Mouse (Mus musculus) CH12.LX (cell line): ENCODE measurements around the gene B3gnt8. TPM values are rescaled to one million over a fixed set of nuclear protein-coding genes. Genes with fewer than 3 reads are reported as not detected.

Experiments
- DNase-seq: peaks from one replicate; pipeline ENCODE4 v3.0.0-alpha.2; 2013; ENCODE audit errors: extremely low read depth
- H3K27ac ChIP-seq: 2 replicates; pipeline ENCODE4 v1.5.1; 2012; ENCODE audit warnings: low read depth, mild to moderate bottlenecking, control low read depth, moderate library complexity; ENCODE audit not compliant: insufficient read depth
- H3K27me3 ChIP-seq: replicated peaks from 2 replicates; pipeline ENCODE3; 2012; ENCODE audit warnings: inconsistent platforms
- H3K36me3 ChIP-seq, 2 experiments: replicated peaks in 1 of 2; 2 replicates each; pipeline versions ENCODE3 to v1.6.1; 2012; ENCODE audit warnings: inconsistent platforms in 1 of 2, low read length in 1 of 2, mild to moderate bottlenecking in 1 of 2, mixed read lengths in 1 of 2, moderate library complexity in 1 of 2; ENCODE audit not compliant: control insufficient read depth in 1 of 2, insufficient read depth in 1 of 2
- H3K4me1 ChIP-seq, 2 experiments: 2 replicates each; pipeline ENCODE4 v1.6.1; 2012; ENCODE audit warnings: inconsistent platforms in 1 of 2, moderate library complexity in 1 of 2; ENCODE audit not compliant: insufficient read depth in 2 of 2, control insufficient read depth in 1 of 2
- H3K4me2 ChIP-seq: 2 replicates; pipeline ENCODE4 v1.6.1; 2012; ENCODE audit warnings: low read depth, mild to moderate bottlenecking, control low read depth; ENCODE audit not compliant: poor library complexity, insufficient read depth, severe bottlenecking
- H3K4me3 ChIP-seq, 3 experiments: fragments of 150-350 bp in 1 of 3; sonication (generic) in 1 of 3; replicated peaks in 1 of 3; 2 replicates each; pipeline versions ENCODE3 to v1.5.1; 2011 to 2012; ENCODE audit warnings: low read depth in 2 of 3, low read length in 2 of 3, mild to moderate bottlenecking in 2 of 3, moderate library complexity in 2 of 3, control low read depth in 1 of 3, improper control_type of control experiment in 1 of 3, inconsistent platforms in 1 of 3, mixed read lengths in 1 of 3; ENCODE audit not compliant: poor library complexity in 1 of 3
- H3K79me2 ChIP-seq: replicated peaks from 2 replicates; pipeline ENCODE4 v1.6.1; 2012; ENCODE audit warnings: mild to moderate bottlenecking, moderate library complexity; ENCODE audit not compliant: control insufficient read depth, poor library complexity, insufficient read depth, severe bottlenecking; ENCODE audit errors: extremely low read depth
- H3K9ac ChIP-seq: 2 replicates; pipeline ENCODE4 v1.6.1; 2012; ENCODE audit warnings: low read depth, mild to moderate bottlenecking, control low read depth, moderate library complexity; ENCODE audit not compliant: insufficient read depth
- H3K9me3 ChIP-seq: replicated peaks from 2 replicates; pipeline ENCODE3; 2012; ENCODE audit warnings: low read length, inconsistent platforms, mixed read lengths
- BHLHE40 ChIP-seq: IDR thresholded peaks from 2 replicates; pipeline ENCODE4 v1.6.1; 2011; ENCODE audit warnings: mild to moderate bottlenecking, low read depth, low read length, improper control_type of control experiment
- CTCF ChIP-seq, 2 experiments: IDR thresholded peaks in 1 of 2; conservative IDR thresholded peaks in 1 of 2; 2 replicates each; pipeline ENCODE4 v1.5.1; 2011 to 2012; ENCODE audit warnings: low read depth in 2 of 2, low read length in 2 of 2, improper control_type of control experiment in 1 of 2, inconsistent platforms in 1 of 2, mild to moderate bottlenecking in 1 of 2, moderate library complexity in 1 of 2
- E2F4 ChIP-seq: IDR thresholded peaks from 2 replicates; pipeline ENCODE4 v1.6.1; 2011; ENCODE audit warnings: low read depth, low read length, improper control_type of control experiment; ENCODE audit not compliant: insufficient replicate concordance
- ELF1 ChIP-seq: IDR thresholded peaks from 2 replicates; pipeline ENCODE4 v1.6.1; 2014; ENCODE audit warnings: low read depth, mild to moderate bottlenecking, inconsistent platforms, low read length, improper control_type of control experiment
- ETS1 ChIP-seq: conservative IDR thresholded peaks from 2 replicates; pipeline ENCODE4 v1.6.1; 2012; ENCODE audit warnings: low read depth, mild to moderate bottlenecking, inconsistent platforms, low read length, improper control_type of control experiment, moderate library complexity
- GABPA ChIP-seq: IDR thresholded peaks from 2 replicates; pipeline ENCODE4 v1.6.1; 2012; ENCODE audit warnings: low read depth, low read length, improper control_type of control experiment, inconsistent platforms; ENCODE audit not compliant: insufficient replicate concordance
- HCFC1 ChIP-seq: IDR thresholded peaks from 2 replicates; pipeline ENCODE4 v1.6.1; 2012; ENCODE audit warnings: low read depth, mild to moderate bottlenecking, inconsistent platforms, low read length, improper control_type of control experiment
- IRF4 ChIP-seq: IDR thresholded peaks from 2 replicates; pipeline ENCODE4 v1.6.1; 2014; ENCODE audit warnings: low read depth, mild to moderate bottlenecking, inconsistent platforms, low read length, improper control_type of control experiment
- JUN ChIP-seq: IDR thresholded peaks from 2 replicates; pipeline ENCODE4 v1.6.1; 2011; ENCODE audit warnings: low read depth, mild to moderate bottlenecking, low read length, improper control_type of control experiment, moderate library complexity; ENCODE audit not compliant: insufficient read depth
- MAZ ChIP-seq: IDR thresholded peaks from 2 replicates; pipeline ENCODE4 v1.6.1; 2012; ENCODE audit warnings: low read depth, mild to moderate bottlenecking, inconsistent platforms, low read length, improper control_type of control experiment, moderate library complexity
- MEF2A ChIP-seq: IDR thresholded peaks from 2 replicates; pipeline ENCODE4 v1.6.1; 2014; ENCODE audit warnings: low read depth, mild to moderate bottlenecking, inconsistent platforms, low read length, improper control_type of control experiment, borderline replicate concordance
- MXI1 ChIP-seq: IDR thresholded peaks from 2 replicates; pipeline ENCODE4 v1.6.1; 2011; ENCODE audit warnings: mild to moderate bottlenecking, low read depth, low read length, improper control_type of control experiment
- NRF1 ChIP-seq: IDR thresholded peaks from 2 replicates; pipeline ENCODE4 v1.6.1; 2014; ENCODE audit warnings: low read depth, mild to moderate bottlenecking, inconsistent platforms, low read length, improper control_type of control experiment, moderate library complexity
- POLR2A ChIP-seq: IDR thresholded peaks from 2 replicates; pipeline ENCODE4 v1.6.1; 2011; ENCODE audit warnings: low read depth, mild to moderate bottlenecking, improper control_type of control experiment, low read length
- RAD21 ChIP-seq: IDR thresholded peaks from 2 replicates; pipeline ENCODE4 v1.6.1; 2011; ENCODE audit warnings: low read depth, mild to moderate bottlenecking, low read length, improper control_type of control experiment, moderate library complexity
- RCOR1 ChIP-seq: conservative IDR thresholded peaks from 2 replicates; pipeline ENCODE4 v1.6.1; 2012; ENCODE audit warnings: low read depth, mild to moderate bottlenecking, inconsistent platforms, low read length, improper control_type of control experiment
- SMC3 ChIP-seq: IDR thresholded peaks from 2 replicates; pipeline ENCODE4 v1.6.1; 2011; ENCODE audit warnings: low read depth, low read length, improper control_type of control experiment
- TBP ChIP-seq: conservative IDR thresholded peaks from 2 replicates; pipeline ENCODE4 v1.6.1; 2011; ENCODE audit warnings: low read depth, low read length, improper control_type of control experiment
- UBTF ChIP-seq: IDR thresholded peaks from 2 replicates; pipeline ENCODE4 v1.6.1; 2012; ENCODE audit warnings: low read depth, mild to moderate bottlenecking, inconsistent platforms, low read length, improper control_type of control experiment, moderate library complexity
- ZC3H11A ChIP-seq: IDR thresholded peaks from 2 replicates; pipeline ENCODE4 v1.6.1; 2012; ENCODE audit warnings: low read depth, mild to moderate bottlenecking, inconsistent platforms, low read length, improper control_type of control experiment
- ZKSCAN1 ChIP-seq: IDR thresholded peaks from 2 replicates; pipeline ENCODE4 v1.6.1; 2012; ENCODE audit warnings: low read depth, inconsistent platforms, low read length, improper control_type of control experiment, borderline replicate concordance
- dilution Hi-C: fragments of 300-500 bp; cut with MboI; formaldehyde crosslinking; loops from 2 replicates; pipeline ENCODE4 v1.14.3; 2020; ENCODE audit warnings: low sequenced_read_pairs; ENCODE audit not compliant: extremely low pct_unique_long_range_greater_than_20kb, extremely low pct_ligation_motif_present
- in situ Hi-C: fragments of 300-500 bp; cut with MboI; formaldehyde crosslinking; loops from 3 replicates; pipeline ENCODE4 v1.14.3; 2019; ENCODE audit warnings: low sequenced_read_pairs, low pct_ligation_motif_present, low pct_unique_long_range_greater_than_20kb, mixed read lengths
- polyA plus RNA-seq: library from polyadenylated mRNA; unstranded; fragments of >175 nt; gene quantifications from 2 replicates; pipeline ENCODE4 v1.2.1, GENCODE M21; 2012; ENCODE audit warnings: low read depth; ENCODE audit not compliant: insufficient read length
- total RNA-seq, 2 experiments: library from RNA; depleted of rRNA; stranded (reverse); fragments of 300-350 nt in 1 of 2; fragments of >200 nt in 1 of 2; gene quantifications; 2 replicates each; pipeline ENCODE4 v1.2.3; 2012 to 2014

Gene B3gnt8
- total and polyA plus RNA-seq, 3 experiments, result 0.21 to 0.24 TPM; not detected in 1

DNA sequence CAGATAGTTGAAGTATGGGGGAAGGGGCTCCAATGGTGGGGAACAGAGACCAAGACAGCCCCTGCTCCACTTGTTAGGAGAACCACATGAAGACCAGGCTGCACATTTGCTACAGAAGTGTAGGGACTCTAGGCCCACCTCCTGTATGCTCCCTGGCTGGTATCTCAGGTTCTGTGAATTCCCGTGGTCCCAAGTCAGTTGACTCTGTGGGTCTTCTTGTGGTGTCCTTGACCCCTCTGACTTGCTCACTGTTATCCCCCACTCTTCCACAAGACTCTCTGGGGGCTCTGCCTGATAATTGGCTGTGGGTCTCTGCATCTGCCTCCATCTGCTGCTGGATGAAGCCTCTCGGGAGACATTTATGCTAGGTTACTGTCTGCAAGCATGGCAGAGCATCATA, 35.2 kb upstream of the B3gnt8 start:
- H3K79me2 ChIP-seq, result no peaks in the 10 kb centered on the region
- no peak overlapping the region for H3K4me3 ChIP-seq

DNA sequence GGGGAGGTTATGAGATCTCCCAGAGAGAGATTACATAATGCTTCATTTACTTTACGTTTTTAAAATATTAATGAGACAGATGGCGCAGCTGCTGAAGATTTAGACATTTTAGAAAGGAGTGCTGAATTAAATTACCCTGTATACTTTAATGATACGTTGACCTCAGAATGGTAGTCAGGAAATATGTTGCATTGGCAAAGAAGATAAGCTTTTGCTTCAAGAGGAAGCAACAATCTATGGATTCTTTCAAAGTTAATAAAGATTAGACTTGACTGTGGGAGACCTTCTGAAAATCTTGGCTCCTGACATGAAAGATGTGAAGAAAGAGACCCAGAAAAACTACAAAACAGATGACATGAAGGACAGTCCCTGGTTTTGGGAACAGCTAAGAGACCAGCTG, 32.6 kb upstream of the B3gnt8 start:
- Histone ChIP-seq H3K27ac (no peak overlapping the region), H3K9me3 (no peaks in the 10 kb centered on the region), H3K36me3 (no peaks in the 10 kb centered on the region), H3K4me2 (no peak overlapping the region)
- DNase-seq, result no peak
- no peak for TF ChIP-seq ZKSCAN1
- no peak for TF ChIP-seq ZC3H11A
- no peak for TF ChIP-seq MAZ
- no peak for TF ChIP-seq CTCF (conservative IDR thresholded peaks at IDR 0.05 in 1 of 2, IDR thresholded peaks at IDR 0.05 in 1 of 2; ENCODE audit: low read depth in 2 of 2, low read length in 2 of 2)
- TF ChIP-seq NRF1, result no peak
- TF ChIP-seq IRF4, result no peak
- TF ChIP-seq POLR2A, result no peak
- no peak for TF ChIP-seq GABPA
- TF ChIP-seq, all 38 proteins: peak for 0
- H3K4me1 ChIP-seq, result no peaks in the 10 kb centered on the region
- H3K9ac ChIP-seq, result no peak overlapping the region
- in situ Hi-C loops (no loop called here), dilution Hi-C loops (no loop called here)
- H3K27me3 ChIP-seq, result peaks cover 22% of the 10 kb centered on the region
- no peak overlapping the region for H3K4me3 ChIP-seq
- H3K79me2 ChIP-seq, result no peaks in the 10 kb centered on the region

More for the DNA sequence above, 35.2 kb upstream of the B3gnt8 start:
- dilution Hi-C loops, result no loop called here
- no peak overlapping the region for H3K4me2 ChIP-seq
- H3K9ac ChIP-seq, result no peak overlapping the region
- TF ChIP-seq JUN (no peak), MXI1 (no peak), RCOR1 (no peak), BHLHE40 (no peak)
- no peak for DNase-seq
- no peak overlapping the region for H3K27ac ChIP-seq
- no peaks in the 10 kb centered on the region for H3K9me3 ChIP-seq
- no peaks in the 10 kb centered on the region for H3K36me3 ChIP-seq
- H3K27me3 ChIP-seq, result peaks cover 16% of the 10 kb centered on the region
- H3K4me1 ChIP-seq, result no peaks in the 10 kb centered on the region
- in situ Hi-C loops, result no loop called here

DNA sequence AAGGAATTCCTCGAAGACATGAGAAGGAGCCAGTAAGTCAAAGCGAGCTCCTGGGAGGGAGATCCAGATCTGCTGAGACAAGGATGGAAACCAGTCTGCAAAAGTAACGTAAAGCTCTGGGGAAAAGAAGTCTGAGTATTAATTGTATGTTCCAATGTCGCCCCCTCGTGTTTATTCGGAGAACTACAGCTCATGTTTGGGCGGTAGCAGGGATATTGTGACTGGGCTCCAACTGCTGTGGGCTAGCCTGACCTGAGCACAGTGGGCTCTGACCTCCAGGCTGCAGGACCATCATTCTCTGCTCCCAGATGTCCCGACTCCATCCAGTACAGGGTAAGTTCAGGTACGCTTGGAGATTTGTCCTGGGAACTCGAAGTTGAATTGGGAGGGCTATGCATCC, 26.8 kb upstream of the B3gnt8 start:
- H3K9me3 ChIP-seq, result no peaks in the 10 kb centered on the region
- H3K4me1 ChIP-seq, result 0 out of 4 replicates have a peak, but pooled peaks cover 0 to 4% of the 10 kb centered on the region in 2 experiments
- dilution Hi-C loops (no loop called here), in situ Hi-C loops (loop anchor here (5.0 kb wide), 2 partner anchors 117 to 167 kb away; no protein-coding TSS in a partner anchor)
- peak; percentile 79 for DNase-seq
- no peak for TF ChIP-seq ZC3H11A
- TF ChIP-seq E2F4, result no peak
- TF ChIP-seq HCFC1, result no peak
- peak; percentile 88 for TF ChIP-seq SMC3
- no peak for TF ChIP-seq TBP
- no peak for TF ChIP-seq UBTF
- peak; percentile 91 to 92 for TF ChIP-seq CTCF (conservative IDR thresholded peaks at IDR 0.05 in 1 of 2, IDR thresholded peaks at IDR 0.05 in 1 of 2; ENCODE audit: low read depth in 2 of 2, low read length in 2 of 2)
- no peak for TF ChIP-seq ELF1
- TF ChIP-seq RAD21, result peak; percentile 90
- TF ChIP-seq RCOR1, result no peak
- no peak for TF ChIP-seq ETS1
- TF ChIP-seq POLR2A, result no peak
- TF ChIP-seq MEF2A, result no peak
- peaks cover 13% of the 10 kb centered on the region for H3K27me3 ChIP-seq
- no peaks in the 10 kb centered on the region for H3K79me2 ChIP-seq
- H3K9ac ChIP-seq, result no peak overlapping the region
- H3K4me2 ChIP-seq, result no peak overlapping the region
- H3K4me3 ChIP-seq, result no peak overlapping the region
- H3K27ac ChIP-seq, result no peak overlapping the region
- H3K36me3 ChIP-seq, result no peaks in the 10 kb centered on the region
